Mouse (Mus musculus) thymus, postnatal 10 days (tissue): ENCODE results near the gene Gm11639.

Experiments
- DNase-seq, 2 experiments: peaks; one replicate each; pipeline ENCODE4 v3.0.0; 2021; ENCODE audit warnings: low spot score in 2 of 2

The Gm11639 gene

DNA sequence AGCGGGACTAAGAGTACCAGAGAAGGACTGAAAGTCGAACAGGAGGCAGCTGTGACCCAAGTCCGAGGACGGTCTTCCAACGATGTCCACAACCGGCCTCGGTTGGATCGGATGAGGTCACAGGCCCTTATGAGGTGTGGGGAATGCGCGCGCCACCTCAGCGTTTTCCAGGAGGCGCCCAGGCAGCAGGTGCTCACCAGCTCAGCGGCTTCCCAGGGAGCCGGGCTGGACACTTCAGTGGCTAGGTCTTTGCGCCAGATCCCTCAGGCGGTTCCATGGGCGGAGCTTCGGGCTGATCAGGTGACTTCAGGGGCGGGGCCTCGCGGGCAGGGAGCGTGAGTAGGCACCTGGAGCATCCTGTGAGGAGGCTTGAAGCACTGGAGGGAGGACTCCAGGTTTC lies at the start of gene Gm11639:
Gene Gm11639, plus strand, starts transcription at position 160 of the 400 bp plus-strand sequence.
- no peak for DNase-seq

DNA sequence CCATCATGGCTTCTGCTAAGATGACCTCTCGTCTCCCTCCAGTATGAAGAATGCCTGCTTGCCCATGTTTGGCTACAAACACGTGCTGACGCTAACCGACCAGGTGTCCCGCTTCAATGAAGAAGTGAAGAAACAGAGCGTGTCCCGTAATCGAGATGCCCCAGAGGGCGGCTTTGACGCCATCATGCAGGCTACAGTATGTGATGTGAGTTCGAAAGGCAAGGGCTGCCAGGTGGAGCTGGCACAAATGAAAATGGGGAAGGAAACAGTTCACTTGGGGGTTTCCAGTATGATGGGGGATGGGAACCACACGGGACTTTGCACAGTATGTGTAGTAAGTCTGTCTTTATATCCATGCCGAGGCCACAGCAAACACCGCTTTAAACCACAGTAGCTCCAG lies 48.5 kb upstream of the Gm11639 start:
- DNase-seq: no peak

DNA sequence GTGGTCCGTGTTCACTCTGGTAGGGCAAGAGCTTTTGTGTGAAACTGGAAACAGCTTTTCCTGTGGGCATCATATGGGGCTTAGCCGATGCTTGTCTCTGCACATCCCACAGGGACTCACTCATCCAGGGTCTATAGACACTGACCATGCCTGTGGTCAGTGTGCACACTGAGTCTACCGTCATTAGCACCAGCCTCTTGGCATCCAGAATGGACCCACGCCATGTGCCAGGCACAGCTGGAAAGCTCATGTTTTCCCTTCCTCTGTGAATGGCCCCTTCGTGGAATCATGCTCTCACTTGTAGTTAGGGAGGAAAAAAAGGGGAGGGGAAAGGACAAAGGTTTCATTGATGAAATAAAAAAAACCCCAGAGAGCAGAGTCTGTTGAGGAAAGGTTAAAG lies 47.5 kb upstream of the Gm11639 start:
- no peak for DNase-seq

DNA sequence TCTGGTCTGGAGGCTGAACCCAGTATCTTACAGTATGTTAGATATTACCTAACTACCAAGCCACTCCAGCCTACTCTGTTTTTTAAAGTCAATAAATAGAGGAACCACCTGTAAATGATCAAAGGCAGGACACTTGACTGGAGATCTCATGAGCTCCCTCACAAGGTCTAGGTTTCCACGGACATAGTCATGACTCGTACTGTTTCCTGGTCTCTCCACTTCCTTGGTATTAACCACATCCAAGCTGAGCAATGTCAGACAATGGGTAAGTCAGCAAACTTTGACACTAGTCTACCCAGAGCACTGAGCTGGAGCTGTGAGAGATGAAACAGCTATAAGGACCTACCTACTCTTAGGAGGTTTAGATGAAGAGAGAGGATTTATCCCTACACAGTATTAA lies 46.6 kb upstream of the Gm11639 start:
- DNase-seq: no peak

DNA sequence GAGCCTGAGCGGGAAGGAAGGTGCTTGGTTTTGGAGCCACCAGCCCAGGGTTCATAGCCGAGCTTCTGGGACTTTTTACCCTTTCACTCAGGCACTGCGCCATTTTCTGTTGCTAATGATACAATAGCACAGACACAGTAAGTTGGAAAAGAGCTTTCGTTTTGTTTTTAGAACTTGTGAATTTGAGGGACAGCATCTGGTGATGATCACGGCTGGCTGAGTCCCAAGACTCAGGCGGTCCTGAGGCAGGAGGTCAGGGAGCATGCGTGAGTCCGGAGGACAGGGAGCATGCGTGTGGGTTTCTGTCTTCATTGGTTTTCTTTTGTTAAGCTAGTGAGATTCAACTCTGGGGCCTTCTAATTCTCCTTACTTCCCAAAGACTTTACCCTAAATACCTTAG lies 45.9 kb upstream of the Gm11639 start:
- no peak for DNase-seq

DNA sequence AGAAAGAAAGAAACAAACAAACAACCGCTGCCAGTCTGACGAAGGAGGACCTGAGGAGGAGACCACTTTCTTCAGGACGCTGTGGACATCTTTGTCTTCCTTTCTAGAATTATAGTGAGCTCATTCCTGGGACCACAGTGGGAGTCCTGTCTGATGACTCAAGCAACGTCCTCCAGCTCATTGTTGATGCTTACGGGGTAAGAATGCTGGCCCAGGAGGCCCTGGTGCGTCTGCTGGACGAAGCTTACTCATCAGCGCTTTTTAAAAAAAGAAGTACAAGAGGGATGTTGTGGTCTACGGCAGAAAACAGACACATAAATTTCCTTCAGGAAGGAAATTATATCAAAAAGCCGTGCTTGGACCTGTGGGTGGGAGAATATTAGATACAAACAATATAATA lies 44.6 kb upstream of the Gm11639 start:
- no peak for DNase-seq

DNA sequence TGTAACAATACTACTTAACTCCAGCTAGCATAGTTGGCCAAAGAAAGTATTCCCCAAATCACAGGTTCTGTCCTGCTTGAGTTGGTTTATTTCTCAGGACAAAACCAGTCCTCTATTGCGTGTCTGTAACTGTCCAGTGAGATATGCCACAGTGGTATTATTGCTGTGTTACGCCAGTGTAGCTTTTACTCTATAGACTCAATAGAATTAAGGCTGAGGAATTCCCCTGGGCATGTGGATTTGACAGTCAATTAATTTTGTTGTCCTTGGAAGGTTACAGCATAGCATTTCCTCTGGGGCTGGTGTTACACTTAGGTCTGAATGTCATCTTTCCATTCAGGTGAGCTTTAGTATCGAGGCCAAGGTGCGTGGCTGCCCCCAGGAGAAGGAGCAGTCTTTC lies 42.3 kb upstream of the Gm11639 start:
- no peak for DNase-seq

DNA sequence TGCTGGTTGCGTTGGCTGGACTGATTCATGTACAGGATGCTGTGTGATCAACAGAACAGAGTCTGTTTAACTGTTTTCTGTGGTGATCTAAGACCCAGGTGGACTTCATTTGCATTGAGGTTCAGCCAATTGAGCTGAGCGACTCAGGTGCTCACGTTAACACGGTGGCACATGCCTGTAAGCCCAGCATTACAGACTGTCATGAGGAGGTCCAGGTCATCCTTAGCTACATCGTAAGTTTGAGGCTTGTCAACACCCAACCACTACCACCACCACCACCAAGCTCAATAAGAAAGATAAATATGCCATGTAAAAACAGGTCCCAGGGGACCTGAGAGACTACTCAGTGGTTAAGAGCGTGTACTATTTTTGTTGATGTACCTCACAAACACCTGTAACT lies 40.1 kb upstream of the Gm11639 start:
- DNase-seq: no peak

DNA sequence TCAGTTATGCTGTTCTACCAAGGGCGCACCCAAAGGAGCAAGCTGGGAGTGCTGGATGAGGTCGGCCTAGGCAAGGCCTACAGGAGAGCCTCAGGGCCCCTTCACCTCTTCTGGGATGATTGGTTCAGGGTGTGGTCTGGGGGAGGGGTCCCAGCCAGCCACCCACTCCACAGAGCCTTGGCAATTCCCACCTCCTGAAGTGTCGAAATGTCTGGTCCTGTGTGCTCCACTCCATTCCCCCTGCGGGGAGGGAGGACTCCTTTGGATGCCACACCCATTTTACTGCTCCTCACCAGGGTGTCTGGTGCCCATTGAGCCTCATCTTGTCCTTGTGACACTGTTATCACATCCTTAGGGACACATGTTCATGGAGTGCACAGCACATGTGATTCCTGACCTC lies 39.3 kb upstream of the Gm11639 start:
- DNase-seq: no peak

DNA sequence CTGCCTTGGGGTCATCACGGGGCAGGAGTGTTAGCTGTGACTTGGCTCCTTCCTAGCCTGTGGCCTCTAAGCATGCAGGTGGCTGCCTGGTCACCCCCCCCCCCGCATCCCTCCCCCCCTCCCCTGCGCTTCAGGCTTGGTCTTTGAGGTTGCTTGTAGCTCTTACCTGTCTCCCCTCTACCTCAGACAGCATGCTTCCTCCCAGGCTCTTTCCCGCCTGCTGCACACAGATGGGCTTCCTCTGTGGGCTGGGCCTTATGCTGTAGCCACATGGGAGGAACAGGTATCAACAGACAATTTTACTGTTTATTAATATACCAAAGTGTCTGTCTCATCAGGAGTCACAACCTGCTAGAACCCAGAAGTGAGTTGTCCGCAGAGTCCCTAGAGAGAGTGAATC lies 38.9 kb upstream of the Gm11639 start:
- DNase-seq: no peak

DNA sequence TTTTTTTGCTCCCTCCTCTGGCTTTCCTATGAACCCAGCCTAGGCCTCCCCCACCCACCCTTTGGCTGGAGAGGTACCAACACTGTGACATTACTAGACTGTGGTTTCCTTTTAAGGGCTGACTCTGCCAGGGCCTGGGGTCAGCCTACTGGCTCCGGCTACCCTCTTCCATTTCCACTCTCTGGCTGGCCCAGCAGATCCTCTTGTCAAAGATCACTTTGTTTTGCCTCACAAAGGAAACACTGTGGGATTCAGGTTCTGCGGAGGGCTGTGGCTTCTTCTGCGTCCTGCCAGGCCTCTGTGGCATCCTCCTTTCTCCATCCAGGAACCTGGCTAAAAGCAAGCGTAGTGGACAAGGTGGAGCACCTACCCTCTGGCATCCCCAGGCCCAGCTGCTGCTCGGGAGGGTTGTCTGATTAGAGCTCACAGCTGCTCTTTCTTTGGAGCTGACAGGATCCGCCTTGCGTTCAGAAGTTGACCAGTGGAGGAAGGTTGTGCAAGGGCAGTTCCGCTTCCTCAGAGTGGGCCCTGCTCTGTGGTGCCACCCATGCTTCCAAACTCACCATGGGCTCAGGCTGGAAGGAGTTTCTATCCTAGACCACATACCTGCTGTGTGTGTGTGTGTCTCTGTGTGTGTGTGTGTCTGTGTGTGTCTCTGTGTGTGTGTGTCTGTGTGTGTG lies 38.2 kb upstream of the Gm11639 start:
- no peak for DNase-seq

DNA sequence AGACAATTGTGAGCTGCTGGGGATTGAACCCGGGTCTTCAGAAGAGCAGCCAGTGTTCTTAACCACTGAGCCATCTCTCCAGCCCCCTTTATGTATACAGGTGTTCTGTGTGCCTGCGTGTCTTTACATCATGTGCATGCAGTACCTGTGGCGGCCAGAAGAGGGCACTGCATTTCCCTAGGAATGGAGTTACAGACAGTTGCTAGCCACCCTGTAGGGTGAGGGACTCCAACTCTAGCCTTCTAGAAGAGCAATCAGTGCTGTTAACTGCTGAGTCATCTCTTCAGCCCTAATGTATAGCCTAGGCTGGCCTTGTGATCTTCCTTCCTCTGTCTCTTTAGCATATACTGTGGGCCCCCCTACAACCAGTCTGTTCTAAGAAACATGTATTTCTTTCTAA lies 36.9 kb upstream of the Gm11639 start:
- peak; percentile 51 to 69 for DNase-seq

DNA sequence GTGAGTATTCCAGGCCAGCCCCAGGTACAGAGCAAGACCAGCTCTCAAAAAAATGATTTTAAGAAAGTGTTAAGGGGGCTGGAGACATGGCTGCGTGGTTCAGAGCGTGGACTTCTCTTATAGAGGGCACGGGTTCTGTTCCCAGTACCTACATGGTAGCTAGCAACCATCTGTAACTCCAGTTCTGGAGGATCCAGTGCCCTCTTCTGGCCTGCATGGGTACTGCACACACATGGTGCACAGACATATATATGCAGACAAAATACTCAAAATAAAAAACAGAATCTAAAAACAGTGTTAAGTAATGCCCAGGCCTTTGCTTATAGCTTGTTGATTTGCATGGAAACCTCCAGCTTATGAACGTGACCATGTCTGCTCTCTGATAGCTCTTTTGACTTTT lies 24.9 kb upstream of the Gm11639 start:
- no peak for DNase-seq

DNA sequence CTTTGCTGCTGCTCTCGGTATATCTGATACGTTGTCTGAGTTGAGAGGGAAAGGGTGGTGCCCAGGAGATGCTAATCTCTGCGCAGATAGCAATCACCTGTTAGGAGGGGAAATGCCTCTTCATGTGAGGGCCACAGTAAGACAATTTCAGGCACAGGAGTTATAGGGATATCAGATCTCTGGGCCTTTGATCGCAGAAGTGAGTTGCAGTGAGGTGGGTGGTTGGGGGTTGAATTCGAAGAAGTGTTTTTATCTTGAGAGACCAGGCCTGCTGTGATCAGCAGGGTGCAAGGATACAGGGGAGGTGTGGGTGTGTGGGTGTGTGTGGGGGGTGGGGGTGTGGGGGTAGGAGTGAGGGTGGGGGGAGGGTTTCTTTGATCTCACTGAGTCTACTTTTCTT lies 24.4 kb upstream of the Gm11639 start:
- DNase-seq: peak; percentile 33 to 35

DNA sequence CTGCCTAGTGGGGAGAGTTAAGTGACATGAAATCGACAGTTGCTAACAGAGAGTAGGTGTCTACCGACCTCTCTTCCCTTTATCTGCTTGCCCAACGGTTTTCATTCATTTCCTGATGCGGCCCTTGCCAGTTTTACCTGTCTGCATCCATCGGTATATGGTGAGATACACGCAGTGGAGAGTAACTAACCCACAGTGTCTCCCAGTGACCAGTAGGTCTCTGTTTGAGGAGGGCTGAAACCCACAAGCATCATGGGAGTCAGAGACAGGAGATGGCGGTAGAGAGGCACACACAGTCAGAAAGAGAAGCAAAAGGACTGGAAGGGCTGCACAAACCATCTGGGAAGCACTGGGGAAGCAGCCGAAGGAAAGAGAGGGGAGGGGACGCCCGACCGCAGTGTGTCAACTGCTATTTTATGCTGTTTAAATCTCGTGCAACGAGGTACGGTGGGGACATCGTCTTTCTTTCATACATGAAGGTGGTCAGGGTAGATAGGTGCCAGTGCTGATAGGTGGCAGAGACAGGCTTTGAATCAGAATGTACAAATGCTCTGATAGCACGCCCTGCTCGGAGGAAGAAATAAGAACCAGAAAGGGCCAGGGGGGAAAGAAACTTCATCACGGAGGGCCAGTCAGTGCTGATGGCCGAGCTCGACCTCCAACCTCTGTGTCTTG lies 23.8 kb upstream of the Gm11639 start:
- peak; percentile 19 to 41 for DNase-seq

DNA sequence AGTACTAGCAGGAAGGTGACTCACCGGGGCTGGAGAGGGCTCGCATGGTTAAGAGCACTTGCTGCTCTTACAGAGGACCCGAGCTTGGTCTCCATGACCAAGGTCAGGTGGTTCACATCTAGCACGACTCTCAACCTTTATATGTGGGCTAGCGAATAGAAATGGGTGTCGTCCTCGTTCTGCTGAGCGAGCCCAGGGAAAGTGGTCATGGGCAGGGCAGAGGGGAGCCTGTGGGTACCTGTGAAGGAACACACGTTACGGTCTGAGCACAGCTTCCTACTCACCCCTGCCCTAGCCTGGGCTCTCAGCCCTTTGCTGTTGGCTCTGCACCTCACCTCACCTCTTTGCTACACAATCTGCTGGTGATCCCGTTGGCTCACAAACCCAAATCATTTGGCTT lies 22.9 kb upstream of the Gm11639 start:
- no peak for DNase-seq

DNA sequence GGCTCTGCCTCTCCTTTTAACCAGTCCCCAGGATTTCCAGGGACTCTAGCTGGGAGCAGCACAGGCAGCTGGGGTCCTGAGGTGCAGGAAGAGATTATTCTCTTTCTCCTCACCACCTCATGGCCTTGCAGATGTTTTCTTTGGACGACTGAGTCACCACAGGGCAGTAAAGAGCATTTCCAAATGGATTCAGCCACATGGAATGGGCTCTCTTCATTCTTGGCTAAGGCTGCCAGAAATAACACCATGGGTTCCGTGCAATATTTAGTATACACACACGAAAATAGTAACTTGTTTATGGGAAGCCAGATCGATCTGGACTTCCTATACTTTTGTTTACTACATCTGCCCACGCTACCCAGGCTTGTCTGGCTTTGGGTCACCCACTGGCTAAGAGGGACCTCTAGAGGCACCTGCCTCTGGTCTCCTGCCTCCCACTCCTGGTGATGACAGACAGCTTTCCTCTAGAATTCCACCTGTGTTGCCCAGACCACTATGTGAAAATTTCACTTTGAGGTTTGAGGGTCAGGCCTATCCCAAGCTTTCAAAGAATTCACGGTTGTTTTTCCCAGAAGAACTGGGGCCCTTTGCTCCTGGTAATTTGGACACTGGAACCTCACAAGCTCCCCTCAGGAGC lies 22.1 kb upstream of the Gm11639 start:
- DNase-seq: no peak

DNA sequence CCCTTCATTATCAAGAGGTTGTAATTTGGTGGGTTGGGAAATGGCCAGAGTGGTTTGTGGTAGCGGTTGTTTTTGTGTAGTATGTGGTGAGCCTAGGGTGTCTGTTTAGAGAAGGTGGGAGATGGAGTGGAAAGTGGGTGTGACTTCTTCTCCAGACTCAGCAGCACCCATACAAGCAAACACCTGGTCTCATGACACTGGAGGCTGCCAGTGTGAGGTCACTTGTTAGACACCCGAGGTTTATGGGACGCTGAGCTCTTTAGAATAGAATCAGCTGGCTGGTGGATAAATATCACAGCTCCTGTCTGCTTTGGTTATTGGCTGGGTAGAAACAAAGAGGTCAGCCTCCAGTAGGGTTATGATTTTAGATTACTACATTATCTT lies 21.6 kb upstream of the Gm11639 start:
- no peak for DNase-seq

DNA sequence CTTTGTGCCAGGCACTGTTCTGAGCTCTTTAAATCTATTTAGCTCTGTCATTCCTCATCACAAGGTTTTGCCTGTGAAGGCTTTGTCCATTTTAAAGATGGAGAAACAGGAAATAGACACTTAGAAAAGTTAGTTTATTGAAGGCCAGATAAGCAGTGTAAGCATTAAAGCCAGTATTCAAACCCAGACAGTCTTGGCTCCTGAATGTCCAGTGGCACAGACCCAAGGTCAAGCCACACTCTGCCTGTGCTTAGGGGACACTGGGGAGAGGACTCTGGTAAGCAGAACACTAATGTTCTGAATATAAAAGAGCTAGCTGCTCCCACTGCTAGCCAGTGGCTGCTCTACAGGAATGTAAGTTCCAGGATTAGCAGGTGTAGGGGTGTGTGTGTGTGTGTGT lies 21.1 kb upstream of the Gm11639 start:
- no peak for DNase-seq

DNA sequence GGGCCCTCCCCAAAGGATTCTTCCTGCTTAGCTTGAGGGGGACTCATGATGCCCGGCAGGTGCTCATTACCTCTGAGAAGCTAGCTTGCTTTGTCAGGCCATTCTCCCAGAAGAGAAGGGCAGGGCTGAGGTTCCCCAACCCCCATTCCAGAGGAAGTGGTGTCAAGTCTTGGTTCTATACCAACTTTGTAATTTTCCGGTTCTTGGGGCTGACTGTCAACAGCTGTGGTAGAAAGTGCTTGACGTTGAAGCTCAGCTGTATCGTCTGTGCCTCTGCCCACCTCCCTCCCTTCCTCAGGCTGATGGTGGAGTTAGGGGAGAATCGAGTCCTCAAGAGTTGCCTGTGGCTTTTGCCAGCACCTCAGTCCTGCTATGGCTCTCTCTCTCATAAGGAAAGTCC lies 18.1 kb upstream of the Gm11639 start:
- DNase-seq: peak; percentile 47 to 54

DNA sequence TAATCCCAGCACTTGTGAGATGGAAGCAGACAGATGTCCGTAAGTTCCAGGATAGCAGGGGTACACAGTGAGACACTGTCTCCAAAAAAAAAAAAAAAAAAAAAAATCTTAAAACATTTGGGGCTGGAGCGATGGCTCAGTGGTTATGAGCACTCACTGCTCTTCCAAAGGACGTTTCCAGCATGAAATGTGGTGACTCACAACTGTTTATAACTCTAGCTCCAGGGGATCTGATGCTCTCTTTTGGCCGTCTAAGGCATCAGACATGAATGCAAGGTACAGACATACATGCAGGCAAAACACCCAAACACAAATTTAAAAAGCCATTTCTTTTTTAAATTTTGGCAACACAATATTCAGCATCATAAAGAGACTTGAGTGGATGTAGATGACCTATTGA lies 12.1 kb upstream of the Gm11639 start:
- DNase-seq: no peak

DNA sequence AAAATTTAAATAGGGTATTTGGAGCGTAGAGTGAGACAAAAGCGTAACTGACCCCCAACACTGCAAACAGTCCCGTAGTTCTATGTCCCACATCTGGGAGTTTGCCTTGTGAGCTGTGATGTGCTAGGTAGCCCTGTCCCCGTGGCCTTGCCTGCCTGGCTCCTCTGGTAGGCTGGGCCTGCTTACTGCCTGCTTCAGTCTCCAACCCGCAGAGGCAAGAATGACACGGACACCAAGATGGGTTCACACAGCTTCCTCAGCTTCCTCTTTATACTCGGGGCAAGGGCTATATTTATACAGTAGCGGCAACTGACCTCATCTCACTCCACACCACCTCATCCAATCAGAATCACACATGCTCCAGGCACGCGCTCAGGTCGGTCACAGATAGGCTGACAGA lies 10.7 kb upstream of the Gm11639 start:
- no peak for DNase-seq

DNA sequence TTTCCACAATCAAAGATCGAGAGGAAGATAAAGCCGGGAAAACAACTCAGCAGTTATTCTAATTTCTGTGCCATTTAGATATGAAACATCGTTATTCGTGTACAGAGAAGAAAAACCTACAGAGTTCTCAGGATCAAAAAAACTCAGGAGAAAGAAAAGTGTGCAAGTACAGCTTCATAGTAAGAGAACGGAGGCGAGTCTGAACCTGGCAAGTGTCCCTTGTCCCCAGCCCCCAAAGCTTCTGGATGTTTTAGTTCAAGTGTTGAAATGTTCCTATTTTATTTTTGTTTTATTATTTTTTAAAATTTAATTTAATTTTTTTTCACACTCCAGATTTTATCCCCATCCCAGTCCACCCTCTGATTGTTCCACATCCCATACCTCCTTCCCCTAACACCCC lies 7.7 kb downstream of the Gm11639 start:
- no peak for DNase-seq
